Mouse (Mus musculus) duodenum, adult 2 months (tissue): ENCODE data around the gene Lgr4. TPM values are rescaled to one million over a fixed set of nuclear protein-coding genes. Genes with fewer than 3 reads are reported as not detected.

Experiments used
- polyA plus RNA-seq: library from polyadenylated mRNA; depleted of rRNA; stranded (reverse); fragments of >200 nt; gene quantifications from 2 replicates; pipeline ENCODE4 v1.2.3, GENCODE M21; 2012; ENCODE audit warnings: low replicate concordance; rRNA removed

The Lgr4 gene
- polyA plus RNA-seq = 17.9 and 18.9 TPM in 2 replicates

DNA sequence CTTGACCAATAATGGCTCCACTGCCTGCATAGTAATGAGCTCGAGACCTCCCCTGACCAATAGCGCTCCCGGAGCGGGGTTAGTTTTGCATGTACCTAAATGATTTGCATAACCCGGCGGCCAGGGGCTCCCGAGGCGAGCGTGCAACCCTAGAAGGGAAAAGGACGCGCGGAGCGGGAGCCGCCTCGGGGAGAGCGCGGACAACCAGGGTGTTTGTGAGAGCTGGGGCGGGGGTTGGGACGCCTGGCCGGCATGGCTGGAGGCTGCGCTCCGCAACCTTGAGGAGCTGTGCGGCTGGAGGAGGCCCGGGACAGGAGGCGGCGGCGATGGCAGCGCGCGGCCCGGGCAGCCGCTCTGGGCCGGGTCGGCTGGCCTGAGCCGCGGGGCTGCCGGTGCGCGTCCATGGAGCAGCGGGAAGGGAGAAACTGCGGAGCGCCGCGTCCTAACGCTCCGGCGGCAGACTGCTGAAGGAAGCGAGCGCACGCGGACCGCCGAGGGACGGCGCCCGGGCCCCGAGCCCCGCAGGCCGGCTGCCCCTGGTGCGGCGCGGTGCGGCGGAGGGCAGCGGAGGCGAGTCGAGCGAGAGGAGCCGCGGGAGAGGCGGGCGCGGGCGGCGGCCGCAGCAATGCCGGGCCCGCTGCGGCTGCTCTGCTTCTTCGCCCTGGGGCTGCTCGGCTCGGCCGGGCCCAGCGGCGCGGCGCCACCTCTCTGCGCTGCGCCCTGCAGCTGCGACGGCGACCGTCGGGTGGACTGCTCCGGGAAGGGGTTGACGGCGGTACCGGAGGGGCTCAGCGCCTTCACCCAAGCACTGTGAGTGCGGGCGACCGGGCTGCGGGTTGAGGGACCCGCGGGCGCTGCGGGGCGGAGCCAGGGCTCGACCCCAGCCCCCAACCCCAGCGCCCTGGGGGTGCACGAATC is at the start of gene Lgr4:
Gene Lgr4 (plus strand): TSS at position 152 of the 918 bp plus-strand sequence.

DNA sequence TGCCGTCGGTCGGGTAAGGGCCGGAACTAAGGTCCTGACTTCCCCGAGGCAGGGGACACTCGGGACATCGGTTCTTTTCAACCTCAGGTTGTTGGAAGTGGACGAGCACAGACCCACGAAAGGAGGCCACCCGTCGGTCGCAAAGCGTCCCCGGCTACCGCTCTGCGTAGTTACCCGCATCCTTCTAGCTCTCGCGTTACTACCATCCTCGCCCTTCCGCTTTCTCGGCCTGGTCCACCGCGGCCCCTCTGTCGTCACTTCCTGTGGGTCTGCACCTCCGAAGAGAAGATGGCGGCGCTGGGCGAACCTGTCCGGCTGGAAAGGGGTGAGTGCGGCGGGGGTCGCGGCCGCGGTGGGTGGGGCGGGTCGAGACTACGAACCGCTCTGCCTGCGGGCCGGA is 26.9 kb upstream of the Lgr4 start, which contains the start of gene Lin7c:
Gene Lin7c (plus strand): TSS at position 257 of the 400 bp plus-strand sequence.

DNA sequence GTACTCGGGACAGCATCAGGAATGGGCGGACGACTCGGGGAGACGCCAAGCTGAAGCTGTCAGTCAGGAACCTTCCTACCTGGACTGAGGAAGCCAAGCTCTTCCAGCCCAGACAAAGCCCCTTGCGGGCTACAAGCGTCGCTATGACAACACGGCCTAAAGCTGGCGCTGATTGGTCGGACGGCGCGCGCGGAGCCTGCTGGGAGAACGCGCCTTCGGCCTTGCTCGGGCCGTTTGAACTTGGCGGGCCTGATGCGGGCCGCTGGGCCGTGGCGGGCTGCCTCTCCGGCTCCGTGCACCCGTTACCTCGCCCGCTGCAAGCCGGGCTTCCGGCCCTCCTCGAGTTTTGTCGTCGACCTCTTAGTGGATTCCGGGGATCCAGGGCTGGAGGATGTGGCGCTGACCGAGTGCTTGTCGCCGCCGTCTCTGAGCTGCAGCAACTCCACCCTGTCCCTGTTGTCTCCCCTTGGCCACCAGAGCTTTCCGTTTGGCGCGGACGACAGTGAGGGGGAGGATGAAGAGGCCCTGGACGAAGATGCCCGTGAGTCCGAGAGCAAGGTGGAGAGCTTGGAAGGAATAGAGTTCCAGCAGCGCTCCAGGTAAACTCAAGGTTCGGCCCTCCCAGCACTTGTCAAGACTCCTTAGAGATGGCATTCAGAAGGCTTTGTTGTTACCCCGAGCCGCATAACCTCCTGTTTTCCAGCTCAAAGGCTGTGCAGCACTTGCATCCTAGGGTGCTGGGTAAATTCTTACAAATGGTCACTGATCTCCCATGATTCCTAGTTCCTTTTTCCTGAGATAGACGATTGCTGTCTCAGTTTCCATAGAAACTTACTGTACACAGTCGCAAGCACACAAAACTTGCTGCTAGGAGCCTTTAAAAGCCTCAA is 100.4 kb downstream of the Lgr4 start, which contains the start of gene Ccdc34:
Gene Ccdc34 (plus strand): TSS at position 202 of the 890 bp plus-strand sequence.

Other genes starting within 250 kb of the Lgr4 start
- 0.02 TPM in 1 of 2 replicates, not detected in the other for gene Bdnf, start 242.9 kb upstream of the Lgr4 start, polyA plus RNA-seq
- 2.6 and 2.9 TPM in 2 replicates for gene Lin7c, start 26.8 kb upstream of the Lgr4 start, polyA plus RNA-seq
- gene Ccdc34, start 100.2 kb downstream of the Lgr4 start, polyA plus RNA-seq = 7.1 and 11.0 TPM in 2 replicates